Mouse (Mus musculus) MEL (cell line): ENCODE results near the gene Ms4a2.

ENCODE experiments used
- CTCF ChIP-seq, 3 experiments: IDR thresholded peaks in 2 of 3; conservative IDR thresholded peaks in 1 of 3; 2 replicates each; pipeline ENCODE4 v1.5.1; 2011 to 2012; ENCODE audit warnings: low read length in 3 of 3, low read depth in 2 of 3, mild to moderate bottlenecking in 2 of 3, improper control_type of control experiment in 1 of 3, inconsistent platforms in 1 of 3, mixed read lengths in 1 of 3, moderate library complexity in 1 of 3; ENCODE audit not compliant: control insufficient read depth in 1 of 3, insufficient read depth in 1 of 3, poor library complexity in 1 of 3, severe bottlenecking in 1 of 3
- TCF12 ChIP-seq: IDR thresholded peaks from 2 replicates; pipeline ENCODE4 v1.6.1; 2014; ENCODE audit warnings: low read depth, mild to moderate bottlenecking, inconsistent platforms, low read length, improper control_type of control experiment, moderate library complexity
- USF2 ChIP-seq, 2 experiments: IDR thresholded peaks; 2 replicates each; pipeline ENCODE4 v1.6.1; 2011 to 2012; ENCODE audit warnings: improper control_type of control experiment in 2 of 2, low read length in 2 of 2, borderline replicate concordance in 1 of 2, inconsistent platforms in 1 of 2, low read depth in 1 of 2, mild to moderate bottlenecking in 1 of 2; ENCODE audit not compliant: insufficient read depth in 1 of 2

DNA sequence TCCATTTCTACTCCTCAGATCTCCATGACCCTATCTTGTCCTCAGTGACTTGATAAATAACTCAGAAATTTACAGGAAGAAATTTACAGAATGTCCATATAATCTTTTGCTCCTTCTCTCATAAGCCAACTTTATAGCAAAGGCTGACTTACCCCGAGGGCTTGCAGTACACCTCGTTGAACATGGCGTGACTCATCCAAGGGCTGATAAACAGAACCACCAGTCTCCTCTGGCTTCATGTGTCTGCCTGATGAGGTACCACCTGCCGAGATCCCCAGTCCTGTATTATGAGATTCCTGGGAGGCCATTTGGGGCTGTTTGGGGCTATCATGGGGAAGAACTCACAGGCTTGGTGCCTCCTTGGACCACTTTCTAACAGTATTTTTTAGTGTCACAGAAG is 15.5 kb upstream of the Ms4a2 start:
- TF ChIP-seq TCF12: no peak
- TF ChIP-seq USF2 (IDR thresholded peaks at IDR 0.05; ENCODE audit: borderline replicate concordance in 1 of 2, insufficient read depth in 1 of 2, low read depth in 1 of 2, low read length in 2 of 2): no peak
- no peak for TF ChIP-seq CTCF (IDR thresholded peaks at IDR 0.05 in 2 of 3, conservative IDR thresholded peaks at IDR 0.05 in 1 of 3; ENCODE audit: control insufficient read depth in 1 of 3, insufficient read depth in 1 of 3, low read depth in 2 of 3, low read length in 3 of 3, poor library complexity in 1 of 3, severe bottlenecking in 1 of 3)
